Mouse (Mus musculus) CD4-positive naive resting alpha-beta T cell, adult 76 days (primary cell): Measurements from ENCODE around the gene Anapc11. TPM values are rescaled to one million over a fixed set of nuclear protein-coding genes. Genes with fewer than 3 reads are reported as not detected.

Experiments
- total RNA-seq: library from RNA; stranded (reverse); gene quantifications from one replicate; pipeline ENCODE4 v1.2.4, GENCODE M21; 2023

The Anapc11 gene
- 57.5 TPM for total RNA-seq

GRCm38 (mm10) chr11:120598283-120598989 lies at the start of gene Anapc11, which contains the start of gene Alyref:
Gene Anapc11 (plus strand): TSS chr11:120598421.
Gene Alyref (minus strand): TSS chr11:120598365.

GRCm38 (mm10) chr11:120549168-120549945 lies 48.9 kb upstream of the Anapc11 start, which contains the start of gene Mcrip1:
Gene Mcrip1 (minus strand): TSS chr11:120549727.

GRCm38 (mm10) chr11:120550810-120551440 lies 47.3 kb upstream of the Anapc11 start, which contains the start of gene Ppp1r27:
Gene Ppp1r27 (minus strand): TSS chr11:120551132.

GRCm38 (mm10) chr11:120572752-120573584 lies 25.3 kb upstream of the Anapc11 start, which contains the start of gene P4hb:
Gene P4hb (minus strand): TSS chr11:120573253.

GRCm38 (mm10) chr11:120581490-120582267 lies 16.5 kb upstream of the Anapc11 start, which contains the start of gene Arhgdia:
Gene Arhgdia (minus strand): TSS chr11:120581624.

GRCm38 (mm10) chr11:120608241-120609034 lies 10.2 kb downstream of the Anapc11 start, which contains the start of gene Npb:
Gene Npb (plus strand): TSS chr11:120608477.

GRCm38 (mm10) chr11:120617519-120618112 lies 19.4 kb downstream of the Anapc11 start, which contains the start of gene Pcyt2:
Gene Pcyt2 (minus strand): TSS chr11:120617936.

GRCm38 (mm10) chr11:120625152-120625775 lies 27.0 kb downstream of the Anapc11 start, which contains the start of gene Sirt7:
Gene Sirt7 (minus strand): TSS chr11:120625240.

GRCm38 (mm10) chr11:120633520-120634343 lies 35.5 kb downstream of the Anapc11 start, which contains the start of gene Mafg:
Gene Mafg (minus strand): TSS chr11:120633600.

GRCm38 (mm10) chr11:120643601-120643987 lies 45.4 kb downstream of the Anapc11 start, which contains the start of gene Pycr1:
Gene Pycr1 (minus strand): TSS chr11:120643769.

GRCm38 (mm10) chr11:120648001-120648476 lies 49.8 kb downstream of the Anapc11 start, which contains the start of gene Myadml2:
Gene Myadml2 (minus strand): TSS chr11:120648158.

Other genes starting within 250 kb of the Anapc11 start
- gene Actg1, start 249.9 kb upstream of the Anapc11 start, total RNA-seq = 1,148 TPM
- gene Fscn2, start 236.9 kb upstream of the Anapc11 start, total RNA-seq = 1.1 TPM
- gene Faap100, start 219.7 kb upstream of the Anapc11 start, total RNA-seq = 25.7 TPM
- 58.8 TPM for gene Nploc4, start 160.7 kb upstream of the Anapc11 start, total RNA-seq
- gene Tspan10, start 155.8 kb upstream of the Anapc11 start, total RNA-seq = 57.3 TPM
- gene Pde6g, start 144.9 kb upstream of the Anapc11 start, total RNA-seq = 0.67 TPM
- gene Oxld1, start 140.4 kb upstream of the Anapc11 start, total RNA-seq = 3.7 TPM
- 35.0 TPM for gene Ccdc137, start 140.3 kb upstream of the Anapc11 start, total RNA-seq
- 12.6 TPM for gene Arl16, start 130.8 kb upstream of the Anapc11 start, total RNA-seq
- 32.6 TPM for gene Mrpl12, start 113.8 kb upstream of the Anapc11 start, total RNA-seq
- 9.1 TPM for gene Slc25a10, start 106.6 kb upstream of the Anapc11 start, total RNA-seq
- gene Gcgr, start 67.7 kb upstream of the Anapc11 start, total RNA-seq = not detected
- gene Mcrip1, start 48.7 kb upstream of the Anapc11 start, total RNA-seq = 37.9 TPM
- not detected for gene Ppp1r27, start 47.3 kb upstream of the Anapc11 start, total RNA-seq
- 114 TPM for gene P4hb, start 25.2 kb upstream of the Anapc11 start, total RNA-seq
- gene Arhgdia, start 16.8 kb upstream of the Anapc11 start, total RNA-seq = 372 TPM
- 104 TPM for gene Alyref, start 56 bp upstream of the Anapc11 start, total RNA-seq
- gene Npb, start 10.1 kb downstream of the Anapc11 start, total RNA-seq = 6.0 TPM
- gene Pcyt2, start 19.5 kb downstream of the Anapc11 start, total RNA-seq = 152 TPM
- gene Sirt7, start 26.8 kb downstream of the Anapc11 start, total RNA-seq = 96.6 TPM
- 53.1 TPM for gene Mafg, start 35.2 kb downstream of the Anapc11 start, total RNA-seq
- gene Pycr1, start 45.3 kb downstream of the Anapc11 start, total RNA-seq = 2.8 TPM
- not detected for gene Myadml2, start 49.7 kb downstream of the Anapc11 start, total RNA-seq
- gene Notum, start 62.8 kb downstream of the Anapc11 start, total RNA-seq = not detected
- 106 TPM for gene Aspscr1, start 74.6 kb downstream of the Anapc11 start, total RNA-seq
- gene Cenpx, start 115.3 kb downstream of the Anapc11 start, total RNA-seq = 18.0 TPM
- 31.1 TPM for gene Lrrc45, start 115.5 kb downstream of the Anapc11 start, total RNA-seq
- gene Rac3, start 123.0 kb downstream of the Anapc11 start, total RNA-seq = 1.1 TPM
- gene Dcxr, start 128.9 kb downstream of the Anapc11 start, total RNA-seq = 3.0 TPM
- not detected for gene Cbr2, start 133.7 kb downstream of the Anapc11 start, total RNA-seq
- gene Hmga1b, start 164.4 kb downstream of the Anapc11 start, total RNA-seq = 22.0 TPM
- gene Rfng, start 185.8 kb downstream of the Anapc11 start, total RNA-seq = 12.3 TPM
- 56.1 TPM for gene Gps1, start 185.9 kb downstream of the Anapc11 start, total RNA-seq
- gene Dus1l, start 198.0 kb downstream of the Anapc11 start, total RNA-seq = 51.9 TPM
- gene Fasn, start 226.1 kb downstream of the Anapc11 start, total RNA-seq = 142 TPM